Mouse (Mus musculus) liver, embryonic 14.5 days (tissue): ENCODE results near the gene Fgf22. TPM values are rescaled to one million over a fixed set of nuclear protein-coding genes. Genes with fewer than 3 reads are reported as not detected.

Experiments
- ATAC-seq: fragments of 200-750 bp; cut with Nextera tagmentation; 2 replicates; pipeline ENCODE4 v1.8.0; 2017; ENCODE audit warnings: moderate number of reproducible peaks, mild to moderate bottlenecking, moderate library complexity; ENCODE audit not compliant: insufficient read depth
- DNase-seq, 3 experiments: peaks; one replicate each; pipeline ENCODE4 v3.0.0-alpha.2; 2012 to 2013; ENCODE audit warnings: low read depth in 3 of 3, low spot score in 3 of 3
- H3K27ac ChIP-seq: fragments of 300-500 bp; sonication (generic); 2 replicates; pipeline ENCODE4 v1.5.1; 2014; ENCODE audit warnings: moderate library complexity, mild to moderate bottlenecking, control low read depth, inconsistent platforms
- H3K27me3 ChIP-seq: fragments of 300-500 bp; sonication (generic); 2 replicates; pipeline ENCODE4 v1.6.1; 2014; ENCODE audit warnings: mild to moderate bottlenecking, low read length, moderate library complexity; ENCODE audit not compliant: control insufficient read depth, insufficient read depth
- H3K36me3 ChIP-seq: fragments of 300-500 bp; sonication (generic); replicated peaks from 2 replicates; pipeline ENCODE4 v1.6.1; 2014; ENCODE audit warnings: low read depth; ENCODE audit not compliant: control insufficient read depth, insufficient read depth
- H3K4me1 ChIP-seq, 2 experiments: fragments of 200-500 bp in 1 of 2; fragments of 300-500 bp in 1 of 2; sonication (generic) in 1 of 2; replicated peaks; 2 replicates each; pipeline ENCODE4 v1.6.1; 2012 to 2014; ENCODE audit warnings: antibody characterized with exemption in 1 of 2, inconsistent platforms in 1 of 2, low read length in 1 of 2; ENCODE audit not compliant: control insufficient read depth in 2 of 2, insufficient read depth in 2 of 2
- H3K4me2 ChIP-seq: fragments of 300-500 bp; sonication (generic); 2 replicates; pipeline ENCODE4 v1.6.1; 2014; ENCODE audit warnings: low read depth, mild to moderate bottlenecking, control low read depth, moderate library complexity
- H3K4me3 ChIP-seq, 2 experiments: fragments of 200-500 bp in 1 of 2; fragments of 300-500 bp in 1 of 2; sonication (generic) in 1 of 2; 2 replicates each; pipeline ENCODE4 v1.5.1; 2012 to 2014; ENCODE audit warnings: low read depth in 2 of 2, low read length in 2 of 2, mild to moderate bottlenecking in 2 of 2, control low read depth in 1 of 2, inconsistent platforms in 1 of 2, moderate library complexity in 1 of 2; ENCODE audit not compliant: insufficient read depth in 1 of 2
- H3K9ac ChIP-seq: fragments of 300-500 bp; sonication (generic); replicated peaks from 2 replicates; pipeline ENCODE4 v1.6.1; 2014; ENCODE audit warnings: mild to moderate bottlenecking, control low read depth, moderate library complexity
- H3K9me3 ChIP-seq: fragments of 300-500 bp; sonication (generic); 2 replicates; pipeline ENCODE4 v1.6.1; 2016; ENCODE audit warnings: low read length, mixed read lengths; ENCODE audit not compliant: control insufficient read depth
- CTCF ChIP-seq: IDR thresholded peaks from 2 replicates; pipeline ENCODE4 v1.5.1; 2016; ENCODE audit warnings: antibody characterized with exemption, low read depth, control low read depth
- EP300 ChIP-seq: IDR thresholded peaks from 2 replicates; pipeline ENCODE4 v1.6.1; 2016; ENCODE audit warnings: antibody characterized with exemption, low read depth
- WGBS: fragments of 180-500 bp; shearing (Covaris S2); extraction: QIAGEN DNeasy Blood & Tissue Kit; methylation state at CpG from one replicate; pipeline ENCODE4 v1.1.7; 2014; ENCODE audit not compliant: insufficient replicate concordance; 5-methylcytosine and 5-hydroxymethylcytosine counted together
- polyA plus RNA-seq, 2 experiments: library from polyadenylated mRNA; depleted of rRNA in 1 of 2; stranded (reverse) in 1 of 2; unstranded in 1 of 2; fragments of >200 nt; fragmentation: Nextera tagmentation in 1 of 2; extraction: Ambion mirVana in 1 of 2; gene quantifications; 2 replicates each; pipeline versions ENCODE4 v1.2.1 to v1.2.3; 2012 to 2014

Fgf22 gene
- polyA plus RNA-seq, 2 experiments: not detected

DNA sequence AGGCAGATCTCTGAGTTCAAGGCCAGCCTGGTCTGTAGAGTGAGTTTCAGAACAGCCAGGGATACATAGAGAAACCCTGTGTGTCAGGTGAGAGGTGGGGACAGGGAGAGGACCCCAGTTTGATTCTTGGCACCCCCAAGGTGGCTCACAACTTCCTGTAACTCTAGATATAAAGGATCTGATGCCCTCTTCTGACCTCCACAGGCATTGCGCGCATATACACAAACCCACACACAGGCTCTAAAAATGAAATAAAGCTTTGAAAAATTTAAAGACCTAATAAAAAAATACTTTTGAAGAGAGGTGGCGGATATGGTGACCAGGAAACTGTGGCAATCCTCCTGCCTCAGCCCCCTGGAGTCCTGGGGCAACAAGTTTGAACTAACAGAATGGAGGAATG lies 41.0 kb downstream of the Fgf22 start:
- TF ChIP-seq CTCF: no peak
- no peak for TF ChIP-seq EP300
- no peak for DNase-seq
- no peak overlapping the region for H3K4me2 ChIP-seq
- no peaks in the 10 kb centered on the region for H3K9me3 ChIP-seq
- no peak overlapping the region for H3K27ac ChIP-seq
- H3K27me3 ChIP-seq: peaks cover 3% of the 10 kb centered on the region; the same call in 1 of the 2 replicates
- peaks cover 0 to 12% of the 10 kb centered on the region in 2 experiments for H3K4me1 ChIP-seq
- WGBS: 86% methylated on average over 3 of the region's 3 CpGs
- H3K4me3 ChIP-seq: no peak overlapping the region
- no peak overlapping the region for H3K9ac ChIP-seq
- ATAC-seq: no peak
- H3K36me3 ChIP-seq: no peaks in the 10 kb centered on the region

DNA sequence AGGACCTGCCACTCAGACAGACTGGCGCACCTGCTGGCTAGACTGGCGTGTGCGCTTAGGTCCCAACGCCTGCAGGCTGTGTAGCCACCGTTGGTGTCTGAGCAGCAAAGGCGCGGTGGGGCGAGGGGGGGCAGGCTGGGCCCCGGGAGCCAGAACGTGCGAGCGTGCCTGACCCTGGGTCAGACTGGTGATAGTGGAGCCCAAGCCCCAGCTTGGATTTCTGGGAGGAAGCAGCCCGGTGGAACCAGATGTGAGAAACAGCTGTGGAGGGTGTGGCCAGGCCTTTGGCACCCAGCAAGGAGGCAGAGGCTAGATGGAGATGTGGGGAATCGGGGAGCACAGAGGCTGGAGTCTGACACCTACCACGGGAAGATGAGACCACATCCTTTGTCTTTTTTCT lies 42.5 kb downstream of the Fgf22 start:
- no peak overlapping the region for H3K27ac ChIP-seq
- TF ChIP-seq CTCF (no peak), EP300 (no peak)
- peaks cover 0 to 12% of the 10 kb centered on the region in 2 experiments for H3K4me1 ChIP-seq
- H3K9ac ChIP-seq: no peak overlapping the region
- ATAC-seq (no peak), DNase-seq (no peak)
- peaks cover 3% of the 10 kb centered on the region; the same call in 1 of the 2 replicates for H3K27me3 ChIP-seq
- H3K4me3 ChIP-seq: no peak overlapping the region
- 19% methylated on average over 15 of the region's 15 CpGs for WGBS
- no peaks in the 10 kb centered on the region for H3K36me3 ChIP-seq
- H3K9me3 ChIP-seq: no peaks in the 10 kb centered on the region
- H3K4me2 ChIP-seq: no peak overlapping the region

DNA sequence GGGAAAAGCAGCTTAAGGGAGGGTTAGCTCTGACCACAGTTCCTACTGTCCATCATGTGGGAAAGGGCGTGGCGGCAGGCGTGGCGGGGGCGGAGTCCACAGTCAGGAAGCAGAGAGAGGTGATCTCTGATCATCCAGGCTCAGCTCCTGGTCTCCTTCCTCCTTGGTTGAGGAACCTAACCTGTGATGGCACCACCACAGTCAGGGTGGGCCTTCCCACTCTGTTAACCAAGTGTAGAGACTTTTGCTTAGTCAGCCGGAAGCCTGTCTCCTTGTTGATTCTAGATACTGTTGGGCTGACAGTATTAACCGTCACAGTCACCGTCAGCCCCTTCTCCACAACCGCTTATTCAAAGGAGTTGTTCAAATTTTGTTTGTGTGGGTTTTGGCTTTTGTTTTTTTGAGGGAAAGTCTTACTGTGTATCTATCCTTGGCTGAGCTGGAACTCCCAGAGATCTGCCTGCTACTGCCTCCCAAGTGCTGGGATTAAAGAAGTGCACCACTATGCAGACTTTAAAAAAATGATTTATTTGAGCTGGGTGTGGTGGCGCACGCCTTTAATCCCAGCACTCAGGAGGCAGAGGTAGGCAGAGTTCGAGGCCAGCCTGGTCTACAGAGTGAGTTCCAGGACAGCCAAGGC lies 43.5 kb downstream of the Fgf22 start:
- no peak for TF ChIP-seq EP300
- ATAC-seq (peak; percentile 42; the same call in 1 of the 2 replicates), DNase-seq (peak in 1 of 3 experiments; percentile 25)
- Histone ChIP-seq H3K27me3 (peaks cover 3% of the 10 kb centered on the region; the same call in 1 of the 2 replicates), H3K4me3 (no peak overlapping the region), H3K4me2 (peak overlapping the region; percentile 1; the same call in 1 of the 2 replicates), H3K27ac (no peak overlapping the region), H3K9me3 (no peaks in the 10 kb centered on the region), H3K36me3 (no peaks in the 10 kb centered on the region), H3K9ac (no peak overlapping the region), H3K4me1 (peaks cover 0 to 14% of the 10 kb centered on the region in 2 experiments)
- WGBS: 18% methylated on average over 12 of the region's 12 CpGs

DNA sequence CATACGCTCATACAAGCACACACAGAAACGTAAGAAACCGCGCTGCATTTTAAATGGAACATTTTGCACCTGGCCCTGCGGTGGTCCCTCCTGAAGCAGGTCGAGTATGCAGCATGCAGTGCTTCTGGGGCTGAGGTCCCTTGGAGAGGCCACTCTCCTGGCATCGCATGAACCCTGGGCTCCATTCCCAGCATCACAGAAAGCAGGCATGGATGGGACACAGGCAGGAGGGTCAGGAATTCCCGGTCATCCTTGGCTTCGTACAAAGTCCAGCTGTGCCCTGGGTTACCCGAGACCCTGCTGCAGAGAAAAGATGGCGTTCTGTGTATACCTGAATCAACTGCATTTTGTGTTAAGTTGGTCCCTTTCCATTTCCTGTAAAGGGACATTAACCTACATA lies 45.6 kb downstream of the Fgf22 start:
- H3K9ac ChIP-seq: no peak overlapping the region
- WGBS: 70% methylated on average over 11 of the region's 11 CpGs
- no peak for TF ChIP-seq CTCF
- TF ChIP-seq EP300: no peak
- no peak overlapping the region for H3K4me2 ChIP-seq
- no peak overlapping the region for H3K4me3 ChIP-seq
- no peaks in the 10 kb centered on the region for H3K36me3 ChIP-seq
- ATAC-seq (no peak), DNase-seq (no peak)
- no peaks in the 10 kb centered on the region for H3K27me3 ChIP-seq
- peaks cover 0 to 14% of the 10 kb centered on the region in 2 experiments for H3K4me1 ChIP-seq
- H3K9me3 ChIP-seq: no peaks in the 10 kb centered on the region
- H3K27ac ChIP-seq: no peak overlapping the region

DNA sequence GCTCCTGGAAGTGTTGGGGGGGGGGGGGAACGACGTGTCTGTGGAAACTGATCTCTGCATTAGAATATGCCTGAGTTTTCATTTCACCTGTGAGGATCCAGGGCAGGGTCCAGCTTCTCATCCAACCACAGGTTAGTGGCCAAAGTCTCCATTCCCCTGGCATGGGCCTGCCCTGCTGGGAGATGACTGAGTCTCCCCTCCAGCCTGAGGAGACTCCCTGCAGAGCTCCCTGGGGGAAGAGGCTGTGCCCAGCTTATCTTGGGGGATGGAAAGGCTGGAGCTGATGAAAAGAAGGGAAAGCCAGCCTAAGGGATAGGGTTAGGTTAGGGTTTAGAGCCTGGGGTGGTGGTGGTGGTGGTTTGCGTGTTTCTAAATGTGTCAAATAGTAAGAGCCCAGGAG lies 47.0 kb downstream of the Fgf22 start:
- no peak for ATAC-seq
- Histone ChIP-seq H3K27ac (no peak overlapping the region), H3K9me3 (no peaks in the 10 kb centered on the region), H3K36me3 (no peaks in the 10 kb centered on the region), H3K4me1 (peaks cover 3 to 15% of the 10 kb centered on the region in 2 experiments), H3K4me3 (no peak overlapping the region; a peak in 1 of 4 replicates), H3K9ac (no peak overlapping the region), H3K27me3 (no peaks in the 10 kb centered on the region), H3K4me2 (peak overlapping the region; percentile 18)
- no peak for TF ChIP-seq EP300
- TF ChIP-seq CTCF: no peak
- WGBS: 59% methylated on average over 3 of the region's 3 CpGs
- DNase-seq: no peak
